Mouse (Mus musculus): ENCODE measurements around the gene Higd2a.

Gene Higd2a

GRCm38 (mm10) chr13:54616998-54617397, 27.0 kb downstream of the Higd2a start:
- in situ Hi-C loops (cut with MboI; ENCODE audit: low sequenced_read_pairs): no loop called here

- in situ Hi-C loops (cut with MboI; ENCODE audit: low sequenced_read_pairs): no loop called here
Observed at GRCm38 (mm10) chr13:54621155-54621932, 31.3 kb downstream of the Higd2a start, which contains the start of gene Faf2. Gene Faf2, plus strand, starts transcription at chr13:54621784.

DNA sequence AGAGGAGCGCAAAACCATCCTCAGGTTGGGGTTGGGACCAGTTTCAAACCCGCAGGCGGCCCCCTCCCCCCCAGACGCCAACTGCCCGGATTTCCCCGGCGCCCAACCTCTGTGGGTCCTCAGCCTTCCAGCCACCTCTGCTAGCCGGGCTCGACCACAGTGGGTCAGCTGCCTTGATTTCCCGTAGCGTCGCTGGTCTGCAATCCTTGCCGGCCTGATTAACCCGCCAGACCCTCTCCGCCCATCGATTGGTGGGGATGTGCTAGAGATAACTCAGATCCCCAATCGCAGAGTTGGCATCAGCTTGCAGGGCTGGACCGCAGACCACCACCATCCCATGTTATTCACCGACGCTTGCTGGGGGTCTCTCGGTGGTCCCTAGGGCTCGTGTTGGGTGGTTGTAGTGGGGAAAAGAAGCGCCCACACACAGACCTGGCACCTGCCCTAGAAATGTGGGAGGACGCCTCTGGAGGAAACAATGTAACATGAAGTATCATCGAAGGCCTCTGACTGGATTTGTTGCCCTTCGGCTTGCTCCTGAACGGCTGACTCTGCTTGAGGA, 32.0 kb downstream of the Higd2a start:
- in situ Hi-C loops (cut with MboI; ENCODE audit: low sequenced_read_pairs): no loop called here

GRCm38 (mm10) chr13:54629128-54629527, 39.1 kb downstream of the Higd2a start:
- in situ Hi-C loops (cut with MboI; ENCODE audit: low sequenced_read_pairs): no loop called here

DNA sequence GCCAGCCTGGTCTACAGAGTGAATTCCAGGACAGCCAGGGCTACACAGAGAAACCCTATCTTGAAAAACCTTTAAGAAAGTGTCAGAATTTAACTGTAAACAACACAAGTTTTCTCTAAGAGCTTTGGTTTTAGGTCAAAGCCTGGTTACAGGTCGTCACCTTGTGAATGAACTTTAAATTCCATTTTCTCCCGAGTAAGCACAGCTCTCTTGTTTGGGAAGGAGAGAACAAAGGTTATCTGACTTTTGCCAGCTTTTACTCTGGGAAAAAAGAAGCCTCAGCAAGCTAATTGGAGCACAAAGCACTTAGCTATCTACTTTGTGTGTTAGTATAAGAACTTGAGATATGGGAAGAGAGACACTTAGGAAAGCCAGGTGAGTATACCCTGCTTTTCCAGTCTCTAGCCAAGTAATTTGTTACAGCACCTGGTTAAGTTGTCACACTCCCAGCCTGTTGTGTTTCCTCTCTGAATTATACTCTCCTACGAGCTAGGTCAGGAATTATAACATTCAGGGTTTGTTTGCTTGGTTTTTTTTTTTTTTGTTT, 42.8 kb downstream of the Higd2a start:
- in situ Hi-C loops (cut with MboI; ENCODE audit: low sequenced_read_pairs): no loop called here

GRCm38 (mm10) chr13:54635011-54635410, 45.0 kb downstream of the Higd2a start:
- in situ Hi-C loops (cut with MboI; ENCODE audit: low sequenced_read_pairs): no loop called here

All from CH12F3 (cell line).